Mouse (Mus musculus) cortical plate, adult 2 months (tissue): ENCODE results near the gene Pla2g15.

Experiments
- CTCF ChIP-seq: fragments of 200-500 bp; IDR thresholded peaks from 2 replicates; pipeline ENCODE4 v1.5.1; 2011; ENCODE audit warnings: mild to moderate bottlenecking, control low read depth, low read length; ENCODE audit not compliant: insufficient read depth; ENCODE audit errors: extremely low read depth
- POLR2A ChIP-seq: fragments of 200-500 bp; IDR thresholded peaks from 2 replicates; pipeline ENCODE4 v1.6.1; 2011; ENCODE audit warnings: mild to moderate bottlenecking, low read length, control low read depth; ENCODE audit not compliant: insufficient read depth; ENCODE audit errors: extremely low read depth

GRCm38 (mm10) chr8:106158381-106158780 is 8.2 kb downstream of the Pla2g15 start:
- TF ChIP-seq CTCF: no peak
- TF ChIP-seq POLR2A: no peak
